Mouse (Mus musculus) liver, embryonic 15.5 days (tissue): ENCODE data around the gene Lrp8. TPM values are rescaled to one million over a fixed set of nuclear protein-coding genes. Genes with fewer than 3 reads are reported as not detected.

Experiments used
- ATAC-seq: fragments of 200-750 bp; cut with Nextera tagmentation; 2 replicates; pipeline ENCODE4 v1.8.0; 2017; ENCODE audit warnings: moderate number of reproducible peaks, mild to moderate bottlenecking, moderate library complexity; ENCODE audit not compliant: insufficient read depth
- H3K27ac ChIP-seq: fragments of 300-500 bp; sonication (generic); replicated peaks from 2 replicates; pipeline ENCODE4 v1.5.1; 2015; ENCODE audit warnings: mild to moderate bottlenecking, inconsistent platforms
- H3K27me3 ChIP-seq: fragments of 300-500 bp; sonication (generic); 2 replicates; pipeline ENCODE4 v1.6.1; 2015; ENCODE audit warnings: mild to moderate bottlenecking, inconsistent platforms
- H3K36me3 ChIP-seq: fragments of 300-500 bp; sonication (generic); replicated peaks from 2 replicates; pipeline ENCODE4 v1.6.1; 2015; ENCODE audit warnings: moderate library complexity, mild to moderate bottlenecking, inconsistent platforms
- H3K4me1 ChIP-seq: fragments of 300-500 bp; sonication (generic); replicated peaks from 2 replicates; pipeline ENCODE4 v1.6.1; 2015; ENCODE audit warnings: inconsistent platforms
- H3K4me2 ChIP-seq: fragments of 300-500 bp; sonication (generic); 2 replicates; pipeline ENCODE4 v1.6.1; 2015; ENCODE audit warnings: moderate library complexity, mild to moderate bottlenecking, inconsistent platforms
- H3K4me3 ChIP-seq: fragments of 300-500 bp; sonication (generic); replicated peaks from 2 replicates; pipeline ENCODE4 v1.5.1; 2015; ENCODE audit warnings: mild to moderate bottlenecking, inconsistent platforms
- H3K9ac ChIP-seq: fragments of 300-500 bp; sonication (generic); 2 replicates; pipeline ENCODE4 v1.6.1; 2015; ENCODE audit warnings: moderate library complexity, mild to moderate bottlenecking, inconsistent platforms
- H3K9me3 ChIP-seq: fragments of 300-500 bp; sonication (generic); replicated peaks from 2 replicates; pipeline ENCODE4 v1.6.1; 2016; ENCODE audit warnings: inconsistent platforms
- WGBS: fragments of 180-500 bp; shearing (Covaris S2); methylation state at CpG from one replicate; pipeline ENCODE4 v1.1.7; 2015; ENCODE audit warnings: mixed read lengths; ENCODE audit not compliant: insufficient replicate concordance; 5-methylcytosine and 5-hydroxymethylcytosine counted together
- polyA plus RNA-seq: library from polyadenylated mRNA; unstranded; fragments of >200 nt; fragmentation: Nextera tagmentation; extraction: Ambion mirVana; gene quantifications from 2 replicates; pipeline ENCODE4 v1.2.1, GENCODE M21; 2015

Gene Lrp8
- polyA plus RNA-seq, 1 experiment from 2014 or later = 2.1 TPM

GRCm38 (mm10) chr4:107923145-107923802, 121.2 kb downstream of the Lrp8 start, which contains the start of gene Cpt2:
Gene Cpt2, minus strand, starts transcription at chr4:107923610.
- Histone ChIP-seq H3K27me3 (no peaks in the 10 kb centered on the region), H3K9ac (peak within 1 kb of the TSS; percentile 79), H3K9me3 (no peaks in the 10 kb centered on the region), H3K36me3 (0 out of 2 replicates have a peak, but pooled peaks cover 4% of the 10 kb centered on the region), H3K4me3 (peak within 1 kb of the TSS; percentile 76), H3K27ac (peak within 1 kb of the TSS; percentile 81), H3K4me1 (peaks cover 48% of the 10 kb centered on the region), H3K4me2 (peak within 1 kb of the TSS; percentile 85)
- peak; percentile 90 for ATAC-seq
- WGBS = 1% methylated on average over 38 of the region's 38 CpGs

GRCm38 (mm10) chr4:107923803-107924194, 121.7 kb downstream of the Lrp8 start:
- ATAC-seq = no peak
- Histone ChIP-seq H3K9me3 (no peaks in the 10 kb centered on the region), H3K4me2 (peak overlapping the region; percentile 85), H3K9ac (no peak overlapping the region), H3K27me3 (no peaks in the 10 kb centered on the region), H3K36me3 (0 out of 2 replicates have a peak, but pooled peaks cover 4% of the 10 kb centered on the region), H3K4me1 (peaks cover 53% of the 10 kb centered on the region), H3K27ac (peak overlapping the region; percentile 57), H3K4me3 (peak overlapping the region; percentile 76)
- 36% methylated on average over 7 of the region's 7 CpGs for WGBS

Other genes with a start within 250 kb of the Lrp8 start
- 0.08 TPM in 1 of 2 replicates, not detected in the other for gene Dmrtb1, start 118.0 kb upstream of the Lrp8 start, polyA plus RNA-seq
- gene Magoh, start 77.5 kb downstream of the Lrp8 start, polyA plus RNA-seq = 62.0 and 80.4 TPM in 2 replicates
- gene 0610037L13Rik, start 87.6 kb downstream of the Lrp8 start, polyA plus RNA-seq = 29.2 and 34.8 TPM in 2 replicates
- gene Cpt2, start 121.3 kb downstream of the Lrp8 start, polyA plus RNA-seq = 40.5 and 43.3 TPM in 2 replicates
- gene Slc1a7, start 166.1 kb downstream of the Lrp8 start, polyA plus RNA-seq = not detected in 2 replicates